Mouse (Mus musculus): ENCODE data around the gene Olfr1256. TPM values are rescaled to one million over a fixed set of nuclear protein-coding genes. Genes with fewer than 3 reads are reported as not detected.

The Olfr1256 gene
- total and polyA plus RNA-seq, 3 experiments = not detected

GRCm38 (mm10) chr2:89811751-89812150, 29.6 kb downstream of the Olfr1256 start, which contains the start of gene Olfr1255:
Olfr1255 (plus strand) TSS chr2:89812051.
- Histone ChIP-seq H3K27me3 (replicated peaks) (no peaks in the 10 kb centered on the region), H3K36me3 (replicated peaks in 1 of 2; ENCODE audit: control insufficient read depth in 1 of 2, insufficient read depth in 1 of 2, low read length in 1 of 2) (no peaks in the 10 kb centered on the region), H3K9me3 (replicated peaks; ENCODE audit: low read length) (peaks cover 11% of the 10 kb centered on the region), H3K9ac (ENCODE audit: insufficient read depth, low read depth) (no peak within 1 kb of the TSS), H3K4me2 (ENCODE audit: insufficient read depth, low read depth, poor library complexity, severe bottlenecking) (no peak within 1 kb of the TSS), H3K79me2 (replicated peaks; ENCODE audit: control insufficient read depth, extremely low read depth, insufficient read depth, poor library complexity, severe bottlenecking) (no peaks in the 10 kb centered on the region), H3K4me1 (ENCODE audit: control insufficient read depth in 1 of 2, insufficient read depth in 2 of 2) (no peaks in the 10 kb centered on the region), H3K27ac (ENCODE audit: insufficient read depth, low read depth) (no peak within 1 kb of the TSS), H3K4me3 (replicated peaks in 1 of 3; ENCODE audit: low read depth in 2 of 3, low read length in 2 of 3, poor library complexity in 1 of 3) (no peak within 1 kb of the TSS)
- no peak for TF ChIP-seq NRF1 (IDR thresholded peaks at IDR 0.05; ENCODE audit: low read depth, low read length)
- no peak for TF ChIP-seq CTCF (conservative IDR thresholded peaks at IDR 0.05 in 1 of 2, IDR thresholded peaks at IDR 0.05 in 1 of 2; ENCODE audit: low read depth in 2 of 2, low read length in 2 of 2)
- no peak for TF ChIP-seq POLR2A (IDR thresholded peaks at IDR 0.05; ENCODE audit: low read depth, low read length)
- TF ChIP-seq MYC (IDR thresholded peaks at IDR 0.05; ENCODE audit: low read depth, low read length) = no peak
- no peak for TF ChIP-seq ZKSCAN1 (IDR thresholded peaks at IDR 0.05; ENCODE audit: borderline replicate concordance, low read depth, low read length)
- no peak for TF ChIP-seq CHD2 (IDR thresholded peaks at IDR 0.05; ENCODE audit: low read length)
- TF ChIP-seq UBTF (IDR thresholded peaks at IDR 0.05; ENCODE audit: low read depth, low read length) = no peak
- no peak for TF ChIP-seq JUN (IDR thresholded peaks at IDR 0.05; ENCODE audit: insufficient read depth, low read depth, low read length)
- TF ChIP-seq MAX (IDR thresholded peaks at IDR 0.05; ENCODE audit: low read length) = no peak
- no peak for TF ChIP-seq TCF12 (IDR thresholded peaks at IDR 0.05; ENCODE audit: low read depth, low read length)
- no peak for TF ChIP-seq RAD21 (IDR thresholded peaks at IDR 0.05; ENCODE audit: low read depth, low read length)
- no peak for TF ChIP-seq SIN3A (IDR thresholded peaks at IDR 0.05; ENCODE audit: low read length)
- TF ChIP-seq KAT2A (IDR thresholded peaks at IDR 0.05; ENCODE audit: insufficient replicate concordance, low read length) = no peak
- no peak for TF ChIP-seq MXI1 (IDR thresholded peaks at IDR 0.05; ENCODE audit: low read depth, low read length)
- TF ChIP-seq HCFC1 (IDR thresholded peaks at IDR 0.05; ENCODE audit: low read depth, low read length) = no peak
- TF ChIP-seq ZC3H11A (IDR thresholded peaks at IDR 0.05; ENCODE audit: low read depth, low read length) = no peak
- TF ChIP-seq POLR2AphosphoS2 (IDR thresholded peaks at IDR 0.05; ENCODE audit: low read depth, low read length) = no peak
- TF ChIP-seq BHLHE40 (IDR thresholded peaks at IDR 0.05; ENCODE audit: low read depth, low read length) = no peak
- dilution Hi-C loops (cut with MboI; ENCODE audit: extremely low pct_ligation_motif_present, extremely low pct_unique_long_range_greater_than_20kb, low sequenced_read_pairs) (no loop called here), in situ Hi-C loops (cut with MboI; ENCODE audit: low pct_ligation_motif_present, low pct_unique_long_range_greater_than_20kb, low sequenced_read_pairs) (no loop called here)
- no peak for DNase-seq (ENCODE audit: extremely low read depth)

- Histone ChIP-seq H3K27me3 (replicated peaks) (no peaks in the 10 kb centered on the region), H3K27ac (ENCODE audit: insufficient read depth, low read depth) (no peak overlapping the region), H3K36me3 (replicated peaks in 1 of 2; ENCODE audit: control insufficient read depth in 1 of 2, insufficient read depth in 1 of 2, low read length in 1 of 2) (no peaks in the 10 kb centered on the region), H3K4me2 (ENCODE audit: insufficient read depth, low read depth, poor library complexity, severe bottlenecking) (no peak overlapping the region), H3K4me1 (ENCODE audit: control insufficient read depth in 1 of 2, insufficient read depth in 2 of 2) (no peaks in the 10 kb centered on the region), H3K79me2 (replicated peaks; ENCODE audit: control insufficient read depth, extremely low read depth, insufficient read depth, poor library complexity, severe bottlenecking) (no peaks in the 10 kb centered on the region), H3K4me3 (replicated peaks in 1 of 3; ENCODE audit: low read depth in 2 of 3, low read length in 2 of 3, poor library complexity in 1 of 3) (no peak overlapping the region), H3K9ac (ENCODE audit: insufficient read depth, low read depth) (no peak overlapping the region), H3K9me3 (replicated peaks; ENCODE audit: low read length) (peaks cover 17% of the 10 kb centered on the region)
- no peak for TF ChIP-seq CHD2 (IDR thresholded peaks at IDR 0.05; ENCODE audit: low read length)
- TF ChIP-seq KAT2A (IDR thresholded peaks at IDR 0.05; ENCODE audit: insufficient replicate concordance, low read length) = no peak
- TF ChIP-seq ZKSCAN1 (IDR thresholded peaks at IDR 0.05; ENCODE audit: borderline replicate concordance, low read depth, low read length) = no peak
- TF ChIP-seq JUND (conservative IDR thresholded peaks at IDR 0.05; ENCODE audit: low read depth, low read length) = no peak
- no peak for TF ChIP-seq RCOR1 (conservative IDR thresholded peaks at IDR 0.05; ENCODE audit: low read depth, low read length)
- dilution Hi-C loops (cut with MboI; ENCODE audit: extremely low pct_ligation_motif_present, extremely low pct_unique_long_range_greater_than_20kb, low sequenced_read_pairs) (no loop called here), in situ Hi-C loops (cut with MboI; ENCODE audit: low pct_ligation_motif_present, low pct_unique_long_range_greater_than_20kb, low sequenced_read_pairs) (no loop called here)
- DNase-seq (ENCODE audit: extremely low read depth) = no peak
Measured at GRCm38 (mm10) chr2:89810751-89811150, 30.6 kb downstream of the Olfr1256 start.
